Mouse (Mus musculus): ENCODE data around the gene Chchd3.

GRCm38 (mm10) chr6:32899061-32899460, 161.0 kb downstream of the Chchd3 start:
- TF ChIP-seq POLR2A (IDR thresholded peaks at IDR 0.05; ENCODE audit: control insufficient read depth, extremely low read depth, insufficient read depth, low read length, poor library complexity) (no peak), CTCF (IDR thresholded peaks at IDR 0.05; ENCODE audit: borderline replicate concordance, control insufficient read depth, extremely low read depth, insufficient read depth, low read length, poor library complexity) (no peak)

Data from thymus, adult 2 months (tissue).